ENCODE assay signal across 9 mouse cellular contexts in the genomic region with DNA sequence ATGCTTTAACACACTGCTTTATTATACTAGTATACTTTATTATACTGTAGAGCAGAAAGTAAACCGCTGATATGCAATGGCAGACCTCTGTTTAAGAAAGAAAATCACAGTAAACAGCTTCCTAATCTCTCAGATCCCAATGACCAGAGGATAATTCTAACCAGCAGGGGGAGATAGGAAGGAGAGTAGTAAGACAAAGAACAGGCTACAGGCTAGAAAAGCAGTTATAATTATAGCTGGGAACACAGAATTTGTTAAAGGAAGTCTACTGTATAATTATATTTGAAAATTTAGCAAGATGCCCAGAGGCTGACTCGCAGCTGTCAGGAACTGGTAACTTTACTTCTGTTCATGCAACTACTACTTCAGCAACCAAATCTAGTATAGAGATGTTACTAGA.
A peak's percentile ranks its signal among the peaks of the same experiment; 100 is the strongest.
DNase-seq lines count a peak whose midpoint lies in the region; ATAC-seq lines count a peak whose summit lies in the region.
"Had no signal": no experiment of that assay in that cellular context is flagged by ENCODE, and none has a peak within 500 bp of the region (broad histone marks: within the 10 kb centered on the region; RNA-seq: fewer than 3 reads in every experiment).

No protein-coding gene starts in this region.

- ATAC-seq in megakaryocyte, adult 5-6 weeks (ENCODE audit: poor library complexity, severe bottlenecking) = 0 out of 2 replicates have a peak, but pooled peaks have one; percentile 30

- peak; percentile 20 for DNase-seq in cerebellum, adult 9-10 months
- no peak for DNase-seq in cerebellum, postnatal 4 days (ENCODE audit: low spot score in 2 of 2)
- DNase-seq in left cerebral cortex, adult 11 months (ENCODE audit: low spot score) = peak; percentile 27
- DNase-seq in left cerebral cortex, adult 8-10 months (ENCODE audit: low spot score in 2 of 2) = no peak
- DNase-seq in brain, adult 2 months (ENCODE audit: low read depth, low spot score) = peak; percentile 69
- no peak for DNase-seq in adrenal gland, adult 18-20 months (ENCODE audit: low spot score in 2 of 2)
- no peak for DNase-seq in thymus, postnatal 36 days
- DNase-seq: spleen, adult 18-20 months had no signal

Comparison
In these comparisons a context has a peak if more than half of its experiments do, and no peak if none do; other contexts are left out.
1. DNase-seq: peak in cerebellum, adult 9-10 months (single experiment), left cerebral cortex, adult 11 months (single experiment) and brain, adult 2 months (single experiment); none in cerebellum, postnatal 4 days (0 of 2), left cerebral cortex, adult 8-10 months (0 of 2), adrenal gland, adult 18-20 months (0 of 2) and thymus, postnatal 36 days (0 of 2).